Mouse (Mus musculus) kidney, postnatal 36 days (tissue): ENCODE results near the gene Diaph3.

ENCODE experiments used
- DNase-seq, 2 experiments: peaks; one replicate each; pipeline ENCODE4 v3.0.0; 2021 to 2022; ENCODE audit warnings: mixed read lengths in 2 of 2

The Diaph3 gene

DNA sequence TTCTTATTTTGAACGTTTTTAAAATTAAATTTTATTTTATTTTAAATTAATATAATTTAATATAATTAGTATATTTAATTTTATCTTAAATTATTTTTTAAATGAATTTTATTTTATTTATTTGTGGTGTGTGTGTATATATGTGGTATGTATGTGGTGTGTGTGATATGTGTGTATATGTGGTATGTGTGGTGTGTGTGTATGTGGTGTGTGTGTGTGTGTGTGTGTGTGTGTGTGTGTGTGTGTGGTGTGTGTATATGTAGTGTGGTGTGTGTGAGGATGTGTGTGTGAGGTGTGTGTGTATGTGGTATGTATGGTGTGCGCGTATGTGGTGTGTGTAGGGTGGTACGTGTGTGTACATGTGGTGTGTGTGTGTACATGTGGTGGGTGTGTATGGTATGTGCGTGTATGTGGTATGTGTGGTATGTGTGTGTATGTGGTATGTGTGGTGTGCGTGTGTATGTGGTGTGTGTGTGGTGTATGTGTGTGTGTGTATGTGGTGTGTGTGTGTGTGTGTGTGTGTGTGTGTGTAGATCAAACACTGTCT, 505.4 kb downstream of the Diaph3 start:
- DNase-seq = no peak

DNA sequence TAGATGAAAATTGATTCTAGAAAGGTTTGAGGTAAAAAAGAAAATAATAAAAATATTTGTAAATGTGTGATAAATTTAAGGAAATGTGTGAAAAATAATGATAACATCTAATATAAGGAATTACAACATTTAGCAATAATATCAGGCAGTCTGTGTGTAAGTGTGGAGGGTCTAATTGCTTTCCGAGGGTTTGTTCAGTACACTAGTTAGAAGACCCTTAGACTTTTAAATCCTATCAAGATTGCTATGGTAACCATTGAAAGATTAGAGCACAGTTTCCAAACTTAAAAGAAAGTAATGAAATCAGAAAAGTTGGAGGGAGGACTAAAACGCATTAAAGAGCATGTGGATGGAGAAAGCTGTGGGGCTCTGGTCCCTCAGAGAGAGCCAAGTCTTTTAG, 506.0 kb downstream of the Diaph3 start:
- DNase-seq = no peak

DNA sequence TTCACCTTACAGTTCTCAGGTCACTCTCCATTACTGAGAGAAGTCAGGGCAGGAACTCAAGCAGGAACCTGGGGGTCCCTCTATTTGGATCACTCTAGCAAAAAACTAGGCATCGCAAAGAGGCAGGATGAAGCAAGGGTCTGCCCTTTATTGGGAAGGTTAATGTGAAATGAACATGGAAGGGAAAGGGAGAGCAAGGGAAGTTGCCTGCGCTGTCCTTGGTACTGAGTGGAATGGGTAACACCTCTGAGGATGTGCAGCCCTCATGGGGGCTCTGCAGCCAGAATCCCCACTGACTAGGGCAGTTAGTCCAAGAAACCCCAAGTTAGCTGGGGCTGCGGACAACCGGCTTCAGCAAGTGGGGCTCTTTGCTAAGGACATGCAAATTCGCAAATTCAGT, 507.2 kb downstream of the Diaph3 start:
- no peak for DNase-seq

DNA sequence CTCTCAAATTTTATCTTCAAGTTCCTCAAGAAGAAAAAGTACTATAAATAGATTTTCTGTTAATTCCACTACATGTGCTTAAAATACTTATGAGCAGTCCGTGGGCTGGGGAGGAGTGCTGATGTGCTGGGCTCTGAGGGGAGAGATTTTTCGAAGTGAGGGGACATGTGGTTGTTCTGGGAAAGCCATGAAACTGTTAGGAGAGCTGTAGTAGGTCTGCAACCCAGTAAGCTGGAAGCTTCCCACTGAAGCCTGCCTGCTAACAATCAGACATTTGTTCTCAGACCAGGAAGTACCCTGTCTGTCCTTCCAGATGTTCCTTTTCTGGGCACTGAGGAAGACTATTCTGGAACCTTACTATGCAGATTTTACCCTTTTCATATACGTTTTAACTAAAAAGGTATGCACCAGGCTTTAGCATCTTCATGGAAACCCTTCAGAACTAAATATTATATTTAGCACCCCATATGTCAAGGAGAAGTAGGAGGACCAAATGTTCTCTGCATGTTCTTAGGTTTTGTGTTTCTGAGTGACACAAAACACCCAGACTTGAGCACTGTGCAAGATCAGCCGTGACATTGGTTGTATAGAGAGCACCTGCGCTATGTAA, 516.1 kb downstream of the Diaph3 start:
- no peak for DNase-seq

DNA sequence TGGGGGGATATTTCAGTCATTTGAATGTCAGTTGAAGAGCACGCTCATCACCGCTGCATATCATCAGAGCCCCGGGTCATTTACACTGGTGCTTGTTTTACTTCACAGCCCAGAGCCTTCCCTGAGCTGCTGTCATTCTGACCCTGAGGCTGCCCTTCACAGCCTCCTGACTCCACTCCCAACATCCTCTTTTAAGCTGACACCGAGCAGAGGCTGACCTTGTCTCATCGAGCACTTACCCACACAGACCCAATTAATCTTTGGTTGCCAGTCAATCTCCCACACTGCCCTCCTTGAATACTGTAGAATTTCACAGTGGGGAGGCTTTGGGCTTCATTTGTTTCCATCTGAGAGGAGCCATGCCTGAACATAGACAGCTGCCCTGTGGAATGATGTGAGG, 521.4 kb downstream of the Diaph3 start:
- DNase-seq = no peak
